Mouse (Mus musculus): ENCODE results near the gene Rab7.

DNA sequence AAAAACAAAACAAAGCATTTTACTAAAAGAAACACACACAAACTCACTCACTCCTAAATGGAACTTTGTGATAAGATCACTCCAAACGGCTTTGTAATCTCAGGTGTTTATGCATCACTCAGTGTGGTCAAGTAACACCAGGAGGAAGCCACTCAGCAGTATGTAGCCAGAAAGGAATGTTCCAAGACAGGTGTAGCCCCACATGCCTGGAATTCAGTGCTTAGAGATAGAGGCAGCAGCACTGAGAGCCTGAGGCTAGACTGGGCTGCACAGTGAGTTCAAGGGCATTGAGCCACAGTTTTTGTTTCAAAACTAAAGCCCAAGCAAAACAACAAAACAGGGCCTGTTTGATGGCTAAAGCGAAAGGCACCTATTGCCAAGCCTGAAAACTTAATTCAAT is 32.5 kb downstream of the Rab7 start:
- TF ChIP-seq POLR2A (IDR thresholded peaks at IDR 0.05; ENCODE audit: extremely low read depth, insufficient read depth, low read length) (no peak), CTCF (IDR thresholded peaks at IDR 0.05; ENCODE audit: extremely low read depth, insufficient read depth, low read length) (no peak)
